Mouse (Mus musculus) liver, adult 2 months (tissue): ENCODE results near the gene Gpatch1.

ENCODE experiments used
- CTCF ChIP-seq: fragments of 200-500 bp; IDR thresholded peaks from 2 replicates; pipeline ENCODE4 v1.5.1; 2011; ENCODE audit warnings: low read depth, low read length, control low read depth
- POLR2A ChIP-seq: fragments of 200-500 bp; IDR thresholded peaks from 2 replicates; pipeline ENCODE4 v1.6.1; 2011; ENCODE audit warnings: low read length, control low read depth; ENCODE audit not compliant: insufficient read depth; ENCODE audit errors: extremely low read depth

DNA sequence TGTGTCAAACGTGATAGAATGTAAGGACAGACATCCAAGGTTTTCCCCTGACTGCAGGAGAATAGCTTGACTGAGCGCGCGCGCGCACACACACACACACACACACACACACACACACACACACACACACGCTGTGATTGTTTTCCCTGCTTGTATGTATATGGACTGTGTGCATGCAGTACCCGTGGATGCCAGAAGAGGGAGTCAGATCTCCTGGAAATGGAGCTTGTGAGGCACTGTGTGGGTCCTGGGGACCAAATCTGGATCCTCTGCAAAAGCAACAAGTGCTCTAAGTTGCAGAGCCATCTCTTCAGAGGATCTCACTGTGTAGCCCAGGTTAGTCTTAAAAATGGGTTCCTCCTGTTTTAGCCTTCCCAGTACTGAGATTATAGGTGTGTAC lies 58.9 kb downstream of the Gpatch1 start:
- no peak for TF ChIP-seq POLR2A
- TF ChIP-seq CTCF: peak; percentile 38; the same call in 1 of the 2 replicates
